Mouse (Mus musculus): ENCODE measurements around the gene Frmd4b. TPM values are rescaled to one million over a fixed set of nuclear protein-coding genes. Genes with fewer than 3 reads are reported as not detected.
"Not testable (repeated sequence)": the region's sequence is repeated elsewhere in the genome, so short reads cannot be mapped to it uniquely, and the experiment has no call there.

Frmd4b gene
- polyA plus RNA-seq, 1 experiment from 2014 or later, result 32.5 TPM

DNA sequence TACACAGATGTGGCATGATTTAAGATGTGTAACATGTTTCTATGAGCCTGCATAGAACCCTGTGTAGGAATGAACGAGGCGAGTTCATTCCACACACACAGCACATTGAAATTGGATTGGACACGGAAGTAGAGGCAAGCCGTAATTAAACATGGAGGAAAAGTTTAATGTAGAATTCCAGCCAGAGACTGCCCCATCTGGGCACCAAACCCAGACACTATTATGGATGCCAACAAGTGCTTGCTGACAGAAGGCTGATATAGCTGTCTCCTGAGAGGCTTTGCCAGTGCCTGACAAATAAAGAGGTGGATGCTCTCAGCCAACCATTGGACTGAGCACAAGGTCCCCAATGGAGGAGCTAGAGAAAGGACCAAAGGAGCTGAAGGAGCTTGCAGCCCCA lies 201.8 kb downstream of the Frmd4b start:
- not testable (repeated sequence) for H3K9me3 ChIP-seq; H3K27ac ChIP-seq; H3K36me3 ChIP-seq; H3K4me3 ChIP-seq; DNase-seq (ENCODE audit: low spot score); H3K27me3 ChIP-seq (ENCODE audit: insufficient read depth, poor library complexity, severe bottlenecking)
- H3K4me1 ChIP-seq, result peaks cover 12% of the 10 kb centered on the region
- WGBS, result 94% methylated on average over 4 of the region's 4 CpGs

DNA sequence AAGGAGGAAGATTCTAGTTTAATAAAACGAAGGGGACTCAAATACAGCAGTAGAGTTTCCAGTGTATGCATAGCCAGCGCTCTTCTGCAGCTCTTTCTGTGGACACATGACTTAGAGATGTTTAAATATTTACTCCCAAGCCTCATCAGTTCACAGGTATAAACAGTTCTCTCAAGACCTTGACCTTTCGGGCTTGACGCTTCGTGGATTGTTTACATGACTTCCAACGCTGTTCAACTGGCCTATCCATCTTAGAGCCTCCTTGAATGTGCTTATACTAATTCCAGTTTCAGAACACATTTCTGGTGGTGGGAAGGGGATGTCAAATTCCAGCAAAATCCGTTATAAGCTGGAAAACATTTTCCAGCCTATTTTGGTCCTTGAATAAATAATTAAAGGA lies 203.9 kb downstream of the Frmd4b start:
- Histone ChIP-seq H3K4me1 (peaks cover 31% of the 10 kb centered on the region), H3K36me3 (no peaks in the 10 kb centered on the region), H3K27me3 (ENCODE audit: insufficient read depth, poor library complexity, severe bottlenecking) (no peaks in the 10 kb centered on the region), H3K4me3 (no peak overlapping the region), H3K27ac (no peak overlapping the region), H3K9me3 (no peaks in the 10 kb centered on the region)
- no peak for DNase-seq (ENCODE audit: low spot score)
- WGBS, result 72% methylated on average over 7 of the region's 7 CpGs

DNA sequence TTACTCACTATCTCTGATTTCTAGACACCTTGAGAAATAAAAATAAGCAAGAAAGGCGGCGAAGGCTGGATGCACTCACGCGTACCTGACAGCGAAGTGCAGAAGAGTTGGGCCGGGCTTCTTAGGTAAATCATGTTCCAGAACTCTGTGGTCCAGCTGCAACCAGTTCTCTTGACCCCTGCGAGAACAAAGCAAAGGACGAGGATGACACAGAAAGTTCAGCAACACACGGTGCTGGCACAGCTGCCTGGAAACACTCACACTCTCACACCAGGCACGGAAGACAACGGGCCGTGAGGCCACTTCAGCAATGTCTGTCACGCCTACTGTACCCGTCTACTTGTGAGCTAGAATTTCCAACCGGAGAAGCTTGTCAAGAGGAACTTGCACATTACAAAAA lies 204.9 kb downstream of the Frmd4b start:
- peaks cover 31% of the 10 kb centered on the region for H3K4me1 ChIP-seq
- no peak for DNase-seq (ENCODE audit: low spot score)
- WGBS, result 78% methylated on average over 15 of the region's 15 CpGs
- no peaks in the 10 kb centered on the region for H3K9me3 ChIP-seq
- H3K4me3 ChIP-seq, result no peak overlapping the region
- H3K36me3 ChIP-seq, result no peaks in the 10 kb centered on the region
- no peak overlapping the region for H3K27ac ChIP-seq
- H3K27me3 ChIP-seq (ENCODE audit: insufficient read depth, poor library complexity, severe bottlenecking), result no peaks in the 10 kb centered on the region

DNA sequence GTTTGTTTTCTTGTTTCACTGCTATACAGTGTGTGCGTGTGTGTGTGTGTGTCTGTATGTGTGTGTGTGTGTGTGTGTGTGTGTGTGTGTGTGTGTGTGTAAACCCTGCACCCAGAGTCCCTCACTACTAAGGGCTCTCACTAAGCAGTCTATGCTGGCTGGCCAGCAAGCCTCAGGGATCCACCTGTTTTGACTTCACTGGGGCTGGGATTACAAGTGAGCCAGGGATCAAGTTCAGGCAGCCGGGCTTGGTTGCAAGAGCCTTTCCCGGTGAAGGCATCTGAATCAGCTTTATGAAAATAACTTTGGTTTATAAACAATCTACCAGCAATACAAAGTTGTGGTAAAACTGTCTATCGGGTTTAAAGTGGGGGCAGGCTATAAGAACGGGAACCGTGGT lies 206.0 kb downstream of the Frmd4b start:
- Histone ChIP-seq H3K9me3 (no peaks in the 10 kb centered on the region), H3K27me3 (ENCODE audit: insufficient read depth, poor library complexity, severe bottlenecking) (peaks cover 6% of the 10 kb centered on the region; the same call in 1 of the 2 replicates), H3K4me3 (no peak overlapping the region), H3K36me3 (no peaks in the 10 kb centered on the region), H3K27ac (peak overlapping the region; percentile 4; the same call in 1 of the 2 replicates), H3K4me1 (peaks cover 32% of the 10 kb centered on the region)
- WGBS, result 86% methylated on average over 6 of the region's 6 CpGs
- no peak for DNase-seq (ENCODE audit: low spot score)

DNA sequence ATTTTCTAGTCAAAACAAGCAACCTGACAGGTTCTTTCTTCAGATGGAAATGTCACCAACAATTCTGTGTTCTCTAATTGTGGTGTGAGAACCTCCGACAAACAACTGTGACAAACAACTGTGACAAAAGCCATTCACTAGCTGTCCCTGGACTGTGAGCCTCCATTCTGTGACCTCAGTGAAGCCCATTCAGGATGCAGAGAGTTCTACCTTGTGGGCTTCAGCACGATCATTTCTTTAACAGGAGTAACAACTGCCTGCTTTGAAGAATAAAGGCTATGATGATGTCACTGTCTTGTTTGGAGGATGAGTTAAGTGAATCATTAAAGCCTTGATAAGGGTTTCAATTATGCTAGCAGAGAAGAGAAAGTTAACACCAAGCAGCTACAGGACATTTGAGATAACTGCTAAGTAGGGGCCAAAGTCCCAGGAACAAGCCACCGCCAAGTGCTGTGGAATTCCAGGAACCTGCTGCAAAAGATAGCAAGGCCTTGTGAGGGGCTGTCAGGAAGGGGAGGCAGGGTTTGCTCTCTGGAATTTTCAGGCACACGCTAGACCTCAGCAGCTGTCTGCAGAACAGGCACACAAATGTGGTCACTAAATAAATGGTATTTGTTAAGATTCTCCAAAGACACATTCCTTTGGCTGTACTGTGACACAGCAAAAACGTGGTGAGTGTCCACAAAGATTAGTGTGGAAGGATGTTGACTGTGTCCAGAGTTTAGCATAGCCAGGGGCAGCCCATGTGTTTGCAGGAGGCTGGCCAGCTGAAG lies 207.7 kb downstream of the Frmd4b start:
- 0 out of 2 replicates have a peak overlapping the region, but pooled peaks have one; percentile 12 for H3K4me3 ChIP-seq
- WGBS, result 4% methylated on average over 5 of the region's 5 CpGs
- H3K27ac ChIP-seq, result peak overlapping the region; percentile 81
- H3K27me3 ChIP-seq (ENCODE audit: insufficient read depth, poor library complexity, severe bottlenecking), result peaks cover 14% of the 10 kb centered on the region; the same call in 1 of the 2 replicates
- peak; percentile 92 for DNase-seq (ENCODE audit: low spot score)
- H3K4me1 ChIP-seq, result peaks cover 48% of the 10 kb centered on the region
- H3K9me3 ChIP-seq, result no peaks in the 10 kb centered on the region
- no peaks in the 10 kb centered on the region for H3K36me3 ChIP-seq

DNA sequence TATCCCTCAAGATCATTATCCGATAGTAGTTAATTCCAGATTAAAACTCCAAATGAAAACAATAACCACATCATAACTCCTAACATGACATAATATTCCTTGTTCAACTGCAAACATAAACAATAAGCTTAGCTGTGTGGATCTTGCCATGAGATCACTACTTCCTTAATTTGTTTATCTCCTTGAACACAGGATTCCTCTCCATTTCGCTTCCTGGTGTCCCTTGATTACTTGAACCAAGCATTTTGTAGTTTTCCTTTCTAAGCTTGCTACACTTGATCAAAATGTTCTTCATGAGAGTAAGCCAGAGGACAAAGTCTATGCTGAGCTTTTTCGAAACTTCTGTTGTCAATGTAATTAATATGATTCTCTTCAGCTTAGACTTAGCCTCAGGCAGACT lies 209.4 kb downstream of the Frmd4b start:
- H3K27ac ChIP-seq, result no peak overlapping the region
- H3K9me3 ChIP-seq, result no peaks in the 10 kb centered on the region
- WGBS, result 94% methylated on average over 3 of the region's 3 CpGs
- no peak for DNase-seq (ENCODE audit: low spot score)
- peaks cover 24% of the 10 kb centered on the region; the same call in 1 of the 2 replicates for H3K27me3 ChIP-seq (ENCODE audit: insufficient read depth, poor library complexity, severe bottlenecking)
- H3K4me3 ChIP-seq, result no peak overlapping the region
- H3K4me1 ChIP-seq, result peaks cover 60% of the 10 kb centered on the region
- H3K36me3 ChIP-seq, result no peaks in the 10 kb centered on the region

DNA sequence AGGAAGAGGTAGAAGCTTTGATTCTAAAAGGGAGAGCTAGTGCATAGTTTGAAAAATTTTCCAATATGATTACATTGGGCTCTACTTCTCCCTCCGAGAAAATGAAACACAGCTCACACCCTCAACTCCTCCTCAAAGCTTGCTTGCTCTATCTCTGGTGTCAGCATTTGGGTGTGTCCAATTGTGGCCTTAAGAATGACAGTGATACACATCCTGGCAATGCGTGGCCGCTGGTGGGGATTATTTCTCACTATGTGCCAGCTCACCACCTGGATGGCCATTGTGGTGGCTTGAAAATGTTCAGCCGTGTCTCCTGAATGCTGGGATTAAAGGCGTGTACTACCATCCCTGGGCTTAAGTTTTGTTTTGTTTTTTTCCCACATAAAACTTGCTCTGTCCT lies 209.9 kb downstream of the Frmd4b start:
- no peaks in the 10 kb centered on the region for H3K36me3 ChIP-seq
- 76% methylated on average over 5 of the region's 5 CpGs for WGBS
- peaks cover 65% of the 10 kb centered on the region for H3K4me1 ChIP-seq
- H3K27me3 ChIP-seq (ENCODE audit: insufficient read depth, poor library complexity, severe bottlenecking), result peaks cover 29% of the 10 kb centered on the region
- no peak overlapping the region for H3K4me3 ChIP-seq
- DNase-seq (ENCODE audit: low spot score), result no peak
- H3K9me3 ChIP-seq, result no peaks in the 10 kb centered on the region
- H3K27ac ChIP-seq, result no peak overlapping the region

DNA sequence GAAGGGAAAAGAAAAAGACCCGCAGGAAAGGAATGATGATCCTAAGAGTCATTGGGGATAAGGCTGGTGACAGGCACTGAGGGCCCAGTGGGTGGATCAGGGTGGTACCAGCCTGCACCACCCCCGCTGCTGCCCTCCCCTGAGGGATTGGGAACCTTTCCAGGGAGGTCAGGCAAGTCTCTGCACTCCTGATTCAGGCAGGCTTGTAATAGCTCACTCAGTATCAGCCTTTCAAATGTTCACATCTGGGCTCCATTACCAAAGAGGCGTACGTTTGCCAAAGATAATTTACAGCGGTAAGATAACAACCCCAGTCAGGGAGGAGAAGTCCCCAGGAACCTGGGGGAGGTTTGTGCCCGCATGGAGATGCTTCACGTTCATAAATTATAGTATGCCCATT lies 212.0 kb downstream of the Frmd4b start:
- WGBS, result 21% methylated on average over 7 of the region's 7 CpGs
- H3K27ac ChIP-seq, result peak overlapping the region; percentile 71
- peaks cover 59% of the 10 kb centered on the region for H3K4me1 ChIP-seq
- peaks cover 40% of the 10 kb centered on the region for H3K27me3 ChIP-seq (ENCODE audit: insufficient read depth, poor library complexity, severe bottlenecking)
- H3K9me3 ChIP-seq, result no peaks in the 10 kb centered on the region
- DNase-seq (ENCODE audit: low spot score), result no peak
- H3K36me3 ChIP-seq, result no peaks in the 10 kb centered on the region
- no peak overlapping the region for H3K4me3 ChIP-seq

DNA sequence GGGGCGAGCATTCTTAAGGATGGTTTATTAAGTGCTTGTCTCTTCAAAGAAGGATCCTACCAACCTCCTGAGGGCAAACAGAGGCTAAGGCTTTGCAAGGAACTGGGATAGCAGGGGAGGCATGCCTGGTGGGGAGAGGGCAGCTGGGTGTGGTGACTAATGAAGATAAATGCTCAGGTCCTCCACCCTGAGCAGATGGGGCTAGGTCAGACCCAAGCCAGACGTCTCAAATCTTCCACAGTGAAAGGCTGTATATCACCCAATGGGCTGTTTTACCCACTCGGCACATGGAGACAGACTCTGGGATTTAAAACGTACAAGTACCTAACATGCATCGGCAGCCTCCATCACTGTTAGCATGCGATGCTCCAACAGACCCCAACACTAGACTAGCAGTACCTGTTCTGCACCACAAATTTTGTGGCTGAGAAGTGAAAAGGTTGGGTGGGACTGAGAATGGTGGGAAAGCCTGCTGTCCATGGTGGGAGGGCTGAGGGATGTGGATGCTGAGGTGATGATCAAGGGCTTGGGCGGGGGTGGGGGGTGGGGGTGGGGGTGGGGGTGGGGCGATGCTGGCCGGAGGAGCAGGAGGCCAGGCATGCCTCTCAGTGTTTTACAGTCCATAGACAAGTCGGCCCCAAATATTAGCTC lies 214.4 kb downstream of the Frmd4b start:
- H3K36me3 ChIP-seq, result no peaks in the 10 kb centered on the region
- H3K4me1 ChIP-seq, result peaks cover 46% of the 10 kb centered on the region
- 66% methylated on average over 10 of the region's 10 CpGs for WGBS
- H3K9me3 ChIP-seq, result no peaks in the 10 kb centered on the region
- H3K4me3 ChIP-seq, result no peak overlapping the region
- no peak for DNase-seq (ENCODE audit: low spot score)
- H3K27ac ChIP-seq, result peak overlapping the region; percentile 53; the same call in 1 of the 2 replicates
- peaks cover 40% of the 10 kb centered on the region for H3K27me3 ChIP-seq (ENCODE audit: insufficient read depth, poor library complexity, severe bottlenecking)

DNA sequence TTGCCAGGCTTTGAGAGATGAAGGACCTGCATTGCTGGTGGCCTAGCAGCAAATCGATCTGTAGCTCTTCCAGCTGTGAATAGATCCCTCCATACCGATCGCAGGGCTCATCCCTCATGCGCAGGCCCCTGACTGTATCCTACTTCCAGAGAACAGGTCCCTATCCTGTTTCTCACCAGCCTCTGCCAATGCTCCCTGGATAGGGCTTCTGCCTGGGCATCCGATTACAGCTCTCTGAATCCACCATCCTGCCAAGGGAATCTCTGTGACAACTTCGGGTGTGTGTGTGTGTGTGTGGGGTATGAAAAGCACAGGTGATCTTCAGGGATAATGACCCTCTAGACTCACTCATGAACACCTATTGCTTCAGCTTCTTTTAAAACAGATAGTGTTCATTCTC lies 216.9 kb downstream of the Frmd4b start:
- H3K4me3 ChIP-seq, result no peak overlapping the region
- peaks cover 28% of the 10 kb centered on the region for H3K27me3 ChIP-seq (ENCODE audit: insufficient read depth, poor library complexity, severe bottlenecking)
- no peak overlapping the region for H3K27ac ChIP-seq
- H3K36me3 ChIP-seq, result no peaks in the 10 kb centered on the region
- H3K4me1 ChIP-seq, result peaks cover 48% of the 10 kb centered on the region
- WGBS, result 89% methylated on average over 6 of the region's 6 CpGs
- H3K9me3 ChIP-seq, result no peaks in the 10 kb centered on the region
- no peak for DNase-seq (ENCODE audit: low spot score)

DNA sequence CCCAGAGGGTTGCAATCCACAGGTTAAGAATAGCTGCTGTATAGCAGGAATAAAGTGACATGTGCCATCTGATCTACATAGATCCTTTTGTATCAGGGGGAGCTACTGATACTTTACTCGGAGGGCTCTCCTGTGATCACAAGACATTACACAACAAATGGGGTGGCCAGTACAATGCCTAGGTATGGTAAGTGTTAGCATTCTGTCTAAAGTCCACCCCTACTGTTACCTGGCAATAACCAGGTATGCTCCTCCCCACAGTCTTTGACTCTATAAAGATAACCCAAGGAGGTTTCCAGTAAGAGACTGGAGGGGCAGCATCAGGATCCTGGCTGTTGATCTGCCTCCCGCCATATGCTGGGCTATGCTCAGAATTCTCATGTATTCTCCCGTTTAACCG lies 219.4 kb downstream of the Frmd4b start:
- H3K4me3 ChIP-seq, result no peak overlapping the region
- no peaks in the 10 kb centered on the region for H3K36me3 ChIP-seq
- peaks cover 16% of the 10 kb centered on the region for H3K27me3 ChIP-seq (ENCODE audit: insufficient read depth, poor library complexity, severe bottlenecking)
- no peaks in the 10 kb centered on the region for H3K9me3 ChIP-seq
- H3K27ac ChIP-seq, result no peak overlapping the region
- peaks cover 33% of the 10 kb centered on the region for H3K4me1 ChIP-seq
- DNase-seq (ENCODE audit: low spot score), result no peak
- WGBS, result 89% methylated on average over 4 of the region's 4 CpGs

DNA sequence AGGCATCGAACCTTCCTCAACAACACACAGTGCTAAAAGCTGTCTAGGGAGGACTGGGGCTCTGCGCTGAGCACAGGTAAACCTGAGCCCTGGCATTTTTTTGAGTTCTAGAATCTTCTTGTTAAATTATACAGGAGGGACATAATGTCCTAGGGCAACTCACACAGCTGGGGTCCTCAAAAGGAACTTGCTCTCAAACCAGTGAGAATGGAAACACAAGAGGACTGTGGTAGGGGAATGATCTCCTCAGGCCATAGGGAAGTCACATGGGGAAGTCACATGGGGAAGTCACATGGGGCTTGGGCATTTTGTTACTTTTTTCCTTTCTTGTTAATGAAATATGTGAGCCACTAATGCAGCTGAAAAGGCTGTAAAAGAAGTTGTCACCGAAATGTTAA lies 220.4 kb downstream of the Frmd4b start:
- WGBS, result 70% methylated on average over 3 of the region's 3 CpGs
- Histone ChIP-seq H3K27ac (0 out of 2 replicates have a peak overlapping the region, but pooled peaks have one; percentile 8), H3K9me3 (no peaks in the 10 kb centered on the region), H3K4me1 (peaks cover 26% of the 10 kb centered on the region), H3K27me3 (ENCODE audit: insufficient read depth, poor library complexity, severe bottlenecking) (peaks cover 6% of the 10 kb centered on the region; the same call in 1 of the 2 replicates), H3K36me3 (no peaks in the 10 kb centered on the region), H3K4me3 (no peak overlapping the region)
- DNase-seq (ENCODE audit: low spot score), result no peak

DNA sequence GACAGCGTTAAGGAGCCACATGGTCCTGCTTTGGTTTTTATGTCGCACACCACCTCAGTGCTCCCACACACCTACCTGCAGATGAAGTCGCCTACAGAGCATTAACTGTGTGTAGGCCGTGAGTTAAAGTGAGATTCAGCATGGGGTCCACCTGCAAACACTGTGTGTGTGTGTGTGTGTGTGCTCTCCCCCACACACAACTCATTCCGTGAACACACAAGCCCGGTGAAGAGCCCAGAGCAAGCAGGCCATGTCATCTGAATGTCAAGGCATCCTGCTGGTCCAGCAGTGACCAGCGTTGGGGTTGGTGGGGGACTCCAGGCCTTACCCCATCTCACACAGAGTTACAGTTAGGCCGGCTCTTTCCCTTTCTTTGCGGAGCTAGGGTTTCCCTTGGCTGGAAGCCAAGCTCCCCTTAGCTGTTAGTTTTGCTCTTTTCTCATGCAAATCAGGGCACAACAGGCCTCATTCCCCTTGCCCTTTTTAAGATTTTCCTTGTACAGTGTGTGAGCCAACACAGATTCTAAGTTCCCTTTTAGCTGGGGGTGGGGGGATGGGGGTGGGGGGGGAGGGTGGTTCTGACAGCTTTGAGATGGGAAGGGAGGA lies 220.9 kb downstream of the Frmd4b start:
- WGBS, result 39% methylated on average over 9 of the region's 9 CpGs
- H3K27ac ChIP-seq, result peak overlapping the region; percentile 8; the same call in 1 of the 2 replicates
- H3K27me3 ChIP-seq (ENCODE audit: insufficient read depth, poor library complexity, severe bottlenecking), result peaks cover 1% of the 10 kb centered on the region; the same call in 1 of the 2 replicates
- H3K9me3 ChIP-seq, result no peaks in the 10 kb centered on the region
- H3K4me1 ChIP-seq, result peaks cover 26% of the 10 kb centered on the region
- H3K36me3 ChIP-seq, result no peaks in the 10 kb centered on the region
- no peak overlapping the region for H3K4me3 ChIP-seq
- no peak for DNase-seq (ENCODE audit: low spot score)

Measured in heart, embryonic 10.5 days (tissue).